Mouse (Mus musculus) neural tube, embryonic 14.5 days (tissue): ENCODE data around the gene Spats2. TPM values are rescaled to one million over a fixed set of nuclear protein-coding genes. Genes with fewer than 3 reads are reported as not detected.

Experiments
- ATAC-seq: fragments of 200-750 bp; cut with Nextera tagmentation; 2 replicates; pipeline ENCODE4 v1.8.0; 2017; ENCODE audit warnings: low read depth, mild to moderate bottlenecking, moderate TSS enrichment, moderate library complexity
- H3K27ac ChIP-seq: fragments of 300-500 bp; sonication (generic); 2 replicates; pipeline ENCODE4 v1.5.1; 2014; ENCODE audit warnings: low read depth, mild to moderate bottlenecking, control low read depth, low read length, moderate library complexity, mixed read lengths
- H3K27me3 ChIP-seq: fragments of 300-500 bp; sonication (generic); 2 replicates; pipeline ENCODE4 v1.6.1; 2014; ENCODE audit warnings: low read length; ENCODE audit not compliant: control insufficient read depth, insufficient read depth
- H3K36me3 ChIP-seq: fragments of 300-500 bp; sonication (generic); 2 replicates; pipeline ENCODE4 v1.6.1; 2014; ENCODE audit warnings: low read length, mixed read lengths; ENCODE audit not compliant: control insufficient read depth, insufficient read depth
- H3K4me1 ChIP-seq: fragments of 300-500 bp; sonication (generic); 2 replicates; pipeline ENCODE4 v1.6.1; 2014; ENCODE audit warnings: low read length; ENCODE audit not compliant: control insufficient read depth, insufficient read depth
- H3K4me2 ChIP-seq: fragments of 300-500 bp; sonication (generic); 2 replicates; pipeline ENCODE4 v1.6.1; 2014; ENCODE audit warnings: mild to moderate bottlenecking, low read depth, low read length, control low read depth
- H3K4me3 ChIP-seq: fragments of 300-500 bp; sonication (generic); 2 replicates; pipeline ENCODE4 v1.5.1; 2014; ENCODE audit warnings: low read depth, low read length, control low read depth, mixed read lengths
- H3K9ac ChIP-seq: fragments of 300-500 bp; sonication (generic); replicated peaks from 2 replicates; pipeline ENCODE4 v1.6.1; 2014; ENCODE audit warnings: low read depth, mild to moderate bottlenecking, control low read depth, low read length, mixed read lengths
- H3K9me3 ChIP-seq: fragments of 300-500 bp; sonication (generic); 2 replicates; pipeline ENCODE4 v1.6.1; 2016; ENCODE audit warnings: low read length; ENCODE audit not compliant: control insufficient read depth
- WGBS: fragments of 180-500 bp; shearing (Covaris S2); extraction: QIAGEN DNeasy Blood & Tissue Kit; methylation state at CpG from one replicate; pipeline ENCODE4 v1.1.7; 2014; 5-methylcytosine and 5-hydroxymethylcytosine counted together
- polyA plus RNA-seq: library from polyadenylated mRNA; unstranded; fragments of >200 nt; fragmentation: Nextera tagmentation; extraction: Ambion mirVana; gene quantifications from 2 replicates; pipeline ENCODE4 v1.2.1, GENCODE M21; 2014

Spats2 gene
- polyA plus RNA-seq, 1 experiment from 2014 or later, result 32.6 TPM

DNA sequence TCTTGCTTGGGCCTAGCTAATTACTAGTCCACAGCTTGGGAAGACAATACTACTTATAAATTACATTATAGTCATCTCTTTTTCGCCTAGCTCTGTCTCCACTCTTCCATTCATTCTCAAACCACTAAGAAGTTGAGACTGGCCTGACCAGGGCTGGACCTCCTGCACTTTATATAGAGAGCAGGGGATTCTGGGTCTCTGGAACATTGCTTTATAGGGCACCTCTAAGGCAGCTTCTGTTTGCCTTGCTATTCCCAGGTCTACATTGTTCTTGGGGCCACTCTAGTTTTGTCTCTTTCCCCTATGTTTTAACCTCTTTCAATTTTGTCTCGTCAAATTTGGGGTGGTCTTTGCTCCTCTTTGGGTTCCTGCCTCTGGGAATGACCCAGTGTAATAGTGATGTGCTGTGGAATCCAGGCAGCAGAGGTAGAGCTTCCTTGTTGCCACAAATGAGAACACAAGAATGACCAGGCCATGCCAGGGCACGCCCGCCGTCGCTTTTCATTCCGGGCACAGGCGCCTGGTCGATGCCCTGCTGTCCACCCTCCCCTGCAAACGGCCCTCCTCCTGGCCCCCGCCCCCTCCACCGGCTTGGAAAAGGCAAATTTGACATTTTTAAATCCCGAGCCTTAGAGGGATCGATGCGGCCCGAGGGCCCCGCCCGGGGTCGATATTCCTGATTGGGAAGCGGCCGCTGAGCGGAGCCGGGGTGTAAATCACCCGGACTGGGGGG, 29.5 kb upstream of the Spats2 start:
- no peaks in the 10 kb centered on the region for H3K36me3 ChIP-seq
- no peaks in the 10 kb centered on the region for H3K9me3 ChIP-seq
- H3K27me3 ChIP-seq, result peaks cover 20% of the 10 kb centered on the region
- H3K9ac ChIP-seq, result no peak overlapping the region; the same call in 1 of the 2 replicates
- H3K4me2 ChIP-seq, result peak overlapping the region; percentile 66
- peak overlapping the region; percentile 31 for H3K4me3 ChIP-seq
- ATAC-seq, result no peak
- peaks cover 31% of the 10 kb centered on the region for H3K4me1 ChIP-seq
- H3K27ac ChIP-seq, result no peak overlapping the region
- WGBS, result 3% methylated on average over 24 of the region's 24 CpGs

DNA sequence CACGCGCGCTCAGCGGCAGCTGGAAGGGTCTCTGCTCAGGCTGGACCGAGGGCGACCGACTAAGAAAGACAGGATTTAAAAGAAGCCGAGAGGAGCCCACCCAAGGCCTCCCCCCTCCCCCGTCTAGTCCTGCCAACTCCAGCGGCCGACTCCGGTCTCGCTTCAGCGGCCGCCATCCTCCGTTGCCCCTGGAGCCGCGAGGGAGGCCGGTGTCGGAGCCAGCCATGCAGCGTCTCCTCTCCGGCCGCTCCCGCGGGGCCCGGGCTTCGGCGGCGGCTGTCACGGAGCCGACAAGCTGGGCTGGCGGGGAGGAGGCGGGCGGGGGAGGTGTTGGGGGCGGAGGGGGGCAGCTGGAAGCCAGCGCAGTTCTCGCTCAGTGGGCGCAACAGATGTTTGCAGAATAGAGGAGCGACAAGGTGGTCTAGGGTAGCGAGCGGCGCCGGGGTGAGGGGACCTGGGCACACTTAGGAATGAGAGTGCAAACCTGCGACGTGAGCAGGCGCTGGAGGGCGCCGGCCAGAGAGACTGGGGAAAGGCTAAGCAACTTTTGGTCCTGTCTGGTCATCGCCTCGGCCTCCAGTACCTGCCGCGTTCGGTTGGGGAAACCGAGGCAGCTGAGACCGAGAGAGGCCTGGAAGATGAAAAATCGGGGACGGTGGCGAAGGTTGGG, 28.8 kb upstream of the Spats2 start:
- Histone ChIP-seq H3K4me2 (peak overlapping the region; percentile 66), H3K36me3 (no peaks in the 10 kb centered on the region), H3K4me3 (peak overlapping the region; percentile 31), H3K4me1 (peaks cover 31% of the 10 kb centered on the region), H3K9ac (peak overlapping the region; percentile 12; the same call in 1 of the 2 replicates), H3K27ac (no peak overlapping the region), H3K9me3 (no peaks in the 10 kb centered on the region), H3K27me3 (peaks cover 20% of the 10 kb centered on the region)
- ATAC-seq, result peak; percentile 7; the same call in 1 of the 2 replicates
- under 1% methylated on average over 48 of the region's 58 CpGs for WGBS

DNA sequence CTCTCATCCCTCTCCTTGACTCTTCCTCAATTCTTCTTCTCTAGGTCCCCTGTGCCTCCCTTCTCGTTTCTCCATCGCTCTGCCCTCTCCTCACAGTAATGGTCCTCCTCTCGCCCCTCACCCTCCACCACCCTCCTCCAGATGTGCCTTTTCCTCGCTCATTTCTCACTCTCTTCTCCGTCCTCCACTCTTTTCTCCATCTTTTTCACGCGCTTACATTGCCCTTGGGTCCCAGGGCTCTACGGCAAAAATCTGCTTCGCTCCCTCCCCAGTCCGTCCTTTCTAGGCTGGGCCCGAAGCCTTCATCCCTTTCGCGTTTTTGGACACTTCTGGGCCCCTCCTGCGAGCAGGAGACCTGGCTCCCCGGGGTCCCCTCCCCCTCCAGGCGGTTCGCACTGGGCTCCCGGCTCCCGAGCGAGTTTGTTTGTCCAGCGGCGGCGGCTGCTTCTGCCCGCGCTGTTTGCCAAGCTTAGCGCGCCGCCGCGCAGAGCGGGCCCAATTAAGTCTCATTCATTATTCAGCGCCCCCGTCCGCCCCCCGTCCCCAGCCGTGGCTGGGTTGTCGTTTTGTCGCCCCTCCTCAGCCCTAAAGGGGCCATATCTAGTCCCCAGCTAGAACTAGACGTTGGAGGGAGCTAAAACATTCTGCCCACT, 27.8 kb upstream of the Spats2 start:
- H3K27me3 ChIP-seq, result peaks cover 20% of the 10 kb centered on the region
- under 1% methylated on average over 38 of the region's 39 CpGs for WGBS

GRCm38 (mm10) chr15:99098493-99098861, 27.2 kb upstream of the Spats2 start:
- peaks cover 30% of the 10 kb centered on the region for H3K4me1 ChIP-seq
- no peak for ATAC-seq
- WGBS, result 4% methylated on average over 9 of the region's 9 CpGs
- H3K4me3 ChIP-seq, result peak overlapping the region; percentile 11
- H3K9me3 ChIP-seq, result no peaks in the 10 kb centered on the region
- peak overlapping the region; percentile 66 for H3K4me2 ChIP-seq
- H3K9ac ChIP-seq, result 0 out of 2 replicates have a peak overlapping the region, but pooled peaks have one; percentile 4
- H3K36me3 ChIP-seq, result no peaks in the 10 kb centered on the region
- no peak overlapping the region for H3K27ac ChIP-seq
- peaks cover 20% of the 10 kb centered on the region for H3K27me3 ChIP-seq

More for the DNA sequence above, 27.8 kb upstream of the Spats2 start:
- Histone ChIP-seq H3K9me3 (no peaks in the 10 kb centered on the region), H3K4me3 (peak overlapping the region; percentile 11), H3K4me1 (peaks cover 31% of the 10 kb centered on the region), H3K4me2 (peak overlapping the region; percentile 66), H3K9ac (0 out of 2 replicates have a peak overlapping the region, but pooled peaks have one; percentile 4), H3K36me3 (no peaks in the 10 kb centered on the region), H3K27ac (no peak overlapping the region)
- no peak for ATAC-seq

- Histone ChIP-seq H3K4me2 (0 out of 2 replicates have a peak overlapping the region, but pooled peaks have one; percentile 4), H3K4me1 (peaks cover 24% of the 10 kb centered on the region), H3K36me3 (no peaks in the 10 kb centered on the region), H3K27me3 (peaks cover 20% of the 10 kb centered on the region), H3K9ac (no peak overlapping the region), H3K27ac (no peak overlapping the region), H3K4me3 (no peak overlapping the region), H3K9me3 (no peaks in the 10 kb centered on the region)
- WGBS, result under 1% methylated on average over 15 of the region's 15 CpGs
- peak; percentile 16; the same call in 1 of the 2 replicates for ATAC-seq
These were observed 26.6 kb upstream of the Spats2 start for GRCm38 (mm10) chr15:99099139-99099556.

DNA sequence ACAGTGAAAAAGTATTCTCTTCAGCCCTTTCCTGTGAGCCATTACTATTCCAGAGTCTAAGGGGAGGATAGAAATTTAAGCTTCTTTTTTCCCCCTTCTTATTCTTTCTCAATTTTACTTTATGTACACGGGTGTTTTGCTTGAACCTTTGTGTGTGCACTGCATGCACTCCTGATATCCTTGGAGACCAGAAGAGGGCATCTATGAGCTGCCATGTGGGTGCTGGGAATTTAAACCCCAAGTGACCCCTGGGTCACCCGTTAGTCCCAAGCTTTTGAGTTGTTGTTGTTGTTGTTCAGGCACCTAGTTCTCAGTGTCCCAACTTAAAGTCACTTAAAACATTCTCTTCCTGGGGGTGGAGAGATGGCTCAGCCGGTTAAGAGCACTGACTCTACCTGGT, 25.7 kb upstream of the Spats2 start:
- H3K36me3 ChIP-seq, result no peaks in the 10 kb centered on the region
- H3K4me3 ChIP-seq, result no peak overlapping the region
- H3K4me2 ChIP-seq, result no peak overlapping the region
- 53% methylated on average over 3 of the region's 3 CpGs for WGBS
- no peak overlapping the region for H3K27ac ChIP-seq
- peaks cover 16% of the 10 kb centered on the region for H3K27me3 ChIP-seq
- H3K9me3 ChIP-seq, result no peaks in the 10 kb centered on the region
- no peak overlapping the region for H3K9ac ChIP-seq
- ATAC-seq, result no peak
- H3K4me1 ChIP-seq, result peaks cover 22% of the 10 kb centered on the region

DNA sequence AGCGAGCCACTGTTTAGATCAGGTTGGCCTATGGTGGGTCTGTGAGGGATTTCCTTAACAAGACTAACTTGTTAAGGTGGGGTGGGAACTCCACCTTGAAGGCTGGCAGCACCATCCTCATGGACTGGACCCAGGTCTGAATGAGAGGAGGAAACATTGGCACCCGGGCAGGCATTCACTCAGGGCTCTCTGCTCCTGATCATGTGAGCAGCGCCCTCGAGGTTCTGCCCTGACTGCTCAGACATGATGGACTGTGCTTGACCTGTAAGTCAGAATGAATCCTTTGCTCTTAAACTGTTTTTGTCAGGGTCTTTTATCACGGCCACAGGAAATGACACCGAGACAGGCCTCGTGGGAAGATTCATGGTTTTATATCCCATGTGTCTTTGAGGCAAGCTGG, 20.5 kb upstream of the Spats2 start:
- H3K4me1 ChIP-seq, result no peaks in the 10 kb centered on the region
- no peak overlapping the region for H3K27ac ChIP-seq
- no peak for ATAC-seq
- H3K9ac ChIP-seq, result no peak overlapping the region
- no peaks in the 10 kb centered on the region for H3K27me3 ChIP-seq
- WGBS, result 35% methylated on average over 7 of the region's 7 CpGs
- H3K36me3 ChIP-seq, result no peaks in the 10 kb centered on the region
- H3K9me3 ChIP-seq, result no peaks in the 10 kb centered on the region
- no peak overlapping the region for H3K4me2 ChIP-seq
- no peak overlapping the region for H3K4me3 ChIP-seq

GRCm38 (mm10) chr15:99107866-99108265, 17.9 kb upstream of the Spats2 start:
- Histone ChIP-seq H3K4me1 (no peaks in the 10 kb centered on the region), H3K27ac (no peak overlapping the region), H3K4me3 (no peak overlapping the region), H3K36me3 (no peaks in the 10 kb centered on the region), H3K4me2 (no peak overlapping the region), H3K9me3 (no peaks in the 10 kb centered on the region), H3K27me3 (no peaks in the 10 kb centered on the region), H3K9ac (no peak overlapping the region)
- 79% methylated on average over 3 of the region's 3 CpGs for WGBS
- ATAC-seq, result no peak

DNA sequence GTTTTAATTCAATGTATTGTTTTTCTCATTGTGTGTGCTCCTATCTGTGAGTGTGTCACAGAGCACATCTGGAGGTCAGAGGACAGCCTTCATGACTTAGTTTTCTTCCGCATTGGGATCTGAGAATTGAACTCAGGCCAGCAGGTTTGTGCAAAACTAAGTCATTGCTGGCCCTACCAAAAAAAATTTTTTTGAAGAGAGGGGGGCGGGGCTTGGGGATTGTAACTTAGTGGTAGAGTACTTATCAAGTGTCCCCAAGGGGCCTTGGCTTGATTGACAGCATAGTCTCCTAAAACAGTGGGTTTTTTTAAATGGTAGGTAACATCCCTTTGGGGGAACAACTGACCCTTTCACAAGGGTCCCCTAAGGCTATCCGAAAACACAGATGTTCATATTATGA, 14.6 kb upstream of the Spats2 start:
- no peaks in the 10 kb centered on the region for H3K27me3 ChIP-seq
- WGBS, result 87% methylated on average over 3 of the region's 3 CpGs
- no peak overlapping the region for H3K27ac ChIP-seq
- no peak overlapping the region for H3K4me3 ChIP-seq
- H3K36me3 ChIP-seq, result no peaks in the 10 kb centered on the region
- ATAC-seq, result no peak
- H3K4me1 ChIP-seq, result no peaks in the 10 kb centered on the region
- no peak overlapping the region for H3K9ac ChIP-seq
- no peaks in the 10 kb centered on the region for H3K9me3 ChIP-seq
- H3K4me2 ChIP-seq, result no peak overlapping the region
